Mouse (Mus musculus) midbrain, embryonic 11.5 days (tissue): ENCODE measurements around the gene Homer2. TPM values are rescaled to one million over a fixed set of nuclear protein-coding genes. Genes with fewer than 3 reads are reported as not detected.

ENCODE experiments used
- ATAC-seq: fragments of 200-750 bp; cut with Nextera tagmentation; 2 replicates; pipeline ENCODE4 v1.8.0; 2017; ENCODE audit warnings: moderate TSS enrichment, moderate library complexity; ENCODE audit not compliant: low FRiP score
- DNase-seq: peaks from one replicate; pipeline ENCODE4 v3.0.0; 2015; ENCODE audit warnings: low spot score; ENCODE audit errors: missing footprints
- H3K27ac ChIP-seq: fragments of 300-500 bp; sonication (generic); 2 replicates; pipeline ENCODE4 v1.5.1; 2014; ENCODE audit warnings: low read depth, low read length
- H3K27me3 ChIP-seq: fragments of 300-500 bp; sonication (generic); 2 replicates; pipeline ENCODE4 v1.6.1; 2014; ENCODE audit warnings: mild to moderate bottlenecking, low read length, moderate library complexity, mixed read lengths; ENCODE audit not compliant: control insufficient read depth, insufficient read depth
- H3K36me3 ChIP-seq: fragments of 300-500 bp; sonication (generic); 2 replicates; pipeline ENCODE4 v1.6.1; 2014; ENCODE audit warnings: mild to moderate bottlenecking, low read length, moderate library complexity, mixed read lengths; ENCODE audit not compliant: control insufficient read depth, insufficient read depth
- H3K4me1 ChIP-seq: fragments of 300-500 bp; sonication (generic); 2 replicates; pipeline ENCODE4 v1.6.1; 2014; ENCODE audit warnings: low read length; ENCODE audit not compliant: control insufficient read depth, insufficient read depth
- H3K4me2 ChIP-seq: fragments of 300-500 bp; sonication (generic); 2 replicates; pipeline ENCODE4 v1.6.1; 2014; ENCODE audit warnings: mild to moderate bottlenecking, moderate library complexity
- H3K4me3 ChIP-seq: fragments of 300-500 bp; sonication (generic); 2 replicates; pipeline ENCODE4 v1.5.1; 2014; ENCODE audit warnings: low read depth, low read length
- H3K9ac ChIP-seq: fragments of 300-500 bp; sonication (generic); 2 replicates; pipeline ENCODE4 v1.6.1; 2014; ENCODE audit warnings: low read length
- H3K9me3 ChIP-seq: fragments of 300-500 bp; sonication (generic); 2 replicates; pipeline ENCODE4 v1.6.1; 2016; ENCODE audit warnings: low read length; ENCODE audit not compliant: control insufficient read depth
- WGBS: fragments of 180-500 bp; shearing (Covaris S2); extraction: QIAGEN DNeasy Blood & Tissue Kit; methylation state at CpG from one replicate; pipeline ENCODE4 v1.1.7; 2014; 5-methylcytosine and 5-hydroxymethylcytosine counted together
- polyA plus RNA-seq: library from polyadenylated mRNA; unstranded; fragments of >200 nt; fragmentation: Nextera tagmentation; extraction: Ambion mirVana; gene quantifications from 2 replicates; pipeline ENCODE4 v1.2.1, GENCODE M21; 2014

Gene Homer2
- polyA plus RNA-seq, 1 experiment from 2014 or later: 19.6 TPM

DNA sequence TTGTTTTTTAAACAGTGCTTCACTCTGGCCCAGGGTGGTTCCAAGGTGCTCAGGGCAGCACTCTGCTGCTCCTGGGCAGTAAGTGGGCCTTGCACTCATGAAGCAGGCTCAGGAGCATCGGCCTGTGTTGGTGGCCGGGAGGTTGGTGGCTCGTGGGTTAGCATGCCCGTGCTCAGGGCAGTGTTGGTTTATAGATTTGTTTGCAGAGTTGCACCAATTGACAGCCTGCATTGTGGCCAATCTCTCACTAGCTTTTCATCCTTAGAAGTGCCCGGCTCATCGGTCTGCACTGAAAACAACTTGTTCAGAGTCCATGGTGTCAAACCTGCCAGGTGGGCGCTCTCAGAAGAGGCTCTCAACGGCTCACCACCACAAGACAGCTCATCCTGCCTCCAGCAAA, 113.9 kb downstream of the Homer2 start:
- Histone ChIP-seq H3K27me3 (no peaks in the 10 kb centered on the region), H3K4me1 (no peaks in the 10 kb centered on the region), H3K4me3 (no peak overlapping the region), H3K27ac (no peak overlapping the region), H3K9me3 (no peaks in the 10 kb centered on the region), H3K4me2 (no peak overlapping the region), H3K9ac (no peak overlapping the region), H3K36me3 (peaks cover 5% of the 10 kb centered on the region; the same call in 1 of the 2 replicates)
- WGBS: 90% methylated on average over 8 of the region's 8 CpGs
- ATAC-seq (no peak), DNase-seq (peak; percentile 8)

- DNase-seq (no peak), ATAC-seq (no peak)
- Histone ChIP-seq H3K9ac (no peak overlapping the region), H3K27me3 (no peaks in the 10 kb centered on the region), H3K4me2 (no peak overlapping the region), H3K9me3 (no peaks in the 10 kb centered on the region), H3K27ac (no peak overlapping the region), H3K4me1 (no peaks in the 10 kb centered on the region), H3K36me3 (peaks cover 5% of the 10 kb centered on the region; the same call in 1 of the 2 replicates), H3K4me3 (no peak overlapping the region)
- WGBS: 83% methylated on average over 9 of the region's 9 CpGs
Observed at GRCm38 (mm10) chr7:81592686-81593085, 114.6 kb downstream of the Homer2 start.

GRCm38 (mm10) chr7:81587238-81587637, 120.1 kb downstream of the Homer2 start:
- 85% methylated on average over 4 of the region's 4 CpGs for WGBS
- no peaks in the 10 kb centered on the region for H3K9me3 ChIP-seq

DNA sequence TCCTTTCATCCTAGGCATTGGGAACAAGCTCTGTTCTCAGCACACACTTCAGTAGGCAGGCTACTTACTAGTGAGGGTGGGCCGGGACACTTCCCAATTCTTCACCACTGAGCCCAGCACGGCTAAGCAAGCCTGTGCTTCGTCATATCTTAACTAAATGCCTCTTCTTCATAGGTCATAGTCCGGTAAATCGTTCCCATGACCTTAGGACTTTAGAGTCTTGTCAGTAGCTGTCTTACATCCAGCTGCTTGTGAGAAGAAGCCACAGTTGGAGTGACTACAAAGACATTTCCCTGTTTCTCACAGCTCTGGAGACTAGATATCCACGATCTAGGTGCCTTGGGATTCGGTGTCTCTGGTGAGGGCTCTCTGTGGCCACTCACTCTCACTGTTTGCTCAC, 122.0 kb downstream of the Homer2 start:
- peak; percentile 4 for DNase-seq
- 90% methylated on average over 7 of the region's 7 CpGs for WGBS

More at GRCm38 (mm10) chr7:81587238-81587637, 120.1 kb downstream of the Homer2 start:
- Histone ChIP-seq H3K27ac (no peak overlapping the region), H3K27me3 (no peaks in the 10 kb centered on the region), H3K4me2 (no peak overlapping the region), H3K4me1 (no peaks in the 10 kb centered on the region), H3K9ac (no peak overlapping the region), H3K36me3 (peaks cover 3% of the 10 kb centered on the region; the same call in 1 of the 2 replicates), H3K4me3 (no peak overlapping the region)
- DNase-seq (peak; percentile 79), ATAC-seq (no peak)

GRCm38 (mm10) chr7:81583512-81583911, 123.8 kb downstream of the Homer2 start:
- Histone ChIP-seq H3K4me1 (no peaks in the 10 kb centered on the region), H3K36me3 (peaks cover 3% of the 10 kb centered on the region; the same call in 1 of the 2 replicates), H3K9ac (no peak overlapping the region), H3K4me3 (no peak overlapping the region), H3K4me2 (no peak overlapping the region), H3K9me3 (no peaks in the 10 kb centered on the region), H3K27me3 (no peaks in the 10 kb centered on the region), H3K27ac (no peak overlapping the region)
- 73% methylated on average over 3 of the region's 3 CpGs for WGBS
- DNase-seq: no peak
- ATAC-seq: no peak

More for the DNA sequence above, 122.0 kb downstream of the Homer2 start:
- Histone ChIP-seq H3K36me3 (peaks cover 3% of the 10 kb centered on the region; the same call in 1 of the 2 replicates), H3K9me3 (no peaks in the 10 kb centered on the region), H3K4me1 (no peaks in the 10 kb centered on the region), H3K9ac (no peak overlapping the region), H3K27me3 (no peaks in the 10 kb centered on the region), H3K27ac (no peak overlapping the region), H3K4me3 (no peak overlapping the region), H3K4me2 (no peak overlapping the region)
- no peak for ATAC-seq

GRCm38 (mm10) chr7:81579312-81579711, 128.0 kb downstream of the Homer2 start:
- Histone ChIP-seq H3K9ac (no peak overlapping the region), H3K36me3 (no peaks in the 10 kb centered on the region; the same call in 1 of the 2 replicates), H3K9me3 (no peaks in the 10 kb centered on the region), H3K27ac (no peak overlapping the region), H3K4me3 (no peak overlapping the region), H3K4me2 (no peak overlapping the region), H3K27me3 (no peaks in the 10 kb centered on the region), H3K4me1 (no peaks in the 10 kb centered on the region)
- 95% methylated on average over 5 of the region's 5 CpGs for WGBS
- DNase-seq: no peak
- no peak for ATAC-seq

DNA sequence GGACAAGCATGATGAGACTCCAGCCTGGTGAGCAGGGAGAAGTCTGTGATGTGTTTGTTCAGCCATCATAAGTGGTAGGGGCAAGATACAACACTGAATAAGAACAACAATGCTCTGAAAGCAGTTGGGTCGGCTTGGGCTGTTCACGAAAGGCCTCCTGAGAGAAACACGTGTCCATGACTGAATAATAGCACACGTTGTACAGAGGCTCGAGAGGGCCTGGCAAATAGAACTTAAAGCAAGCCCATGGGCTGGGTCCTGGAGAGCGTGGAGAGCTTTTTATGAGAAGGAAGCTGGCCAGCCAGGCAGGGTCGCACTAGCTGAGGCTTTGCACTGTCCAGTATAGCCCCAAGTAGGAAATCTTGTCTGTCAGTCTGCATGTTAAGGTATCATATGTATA, 128.9 kb downstream of the Homer2 start:
- H3K4me2 ChIP-seq: no peak overlapping the region
- H3K4me1 ChIP-seq: no peaks in the 10 kb centered on the region
- H3K27ac ChIP-seq: no peak overlapping the region
- 92% methylated on average over 7 of the region's 7 CpGs for WGBS
- H3K9me3 ChIP-seq: no peaks in the 10 kb centered on the region
- H3K9ac ChIP-seq: no peak overlapping the region
- H3K27me3 ChIP-seq: no peaks in the 10 kb centered on the region
- no peak for ATAC-seq
- no peak for DNase-seq
- no peaks in the 10 kb centered on the region; the same call in 1 of the 2 replicates for H3K36me3 ChIP-seq
- H3K4me3 ChIP-seq: no peak overlapping the region

GRCm38 (mm10) chr7:81577872-81578271, 129.5 kb downstream of the Homer2 start:
- Histone ChIP-seq H3K27ac (no peak overlapping the region), H3K9me3 (no peaks in the 10 kb centered on the region)
- whole genome bisulfite sequencing: 90% methylated on average over 3 of the region's 3 CpGs

DNA sequence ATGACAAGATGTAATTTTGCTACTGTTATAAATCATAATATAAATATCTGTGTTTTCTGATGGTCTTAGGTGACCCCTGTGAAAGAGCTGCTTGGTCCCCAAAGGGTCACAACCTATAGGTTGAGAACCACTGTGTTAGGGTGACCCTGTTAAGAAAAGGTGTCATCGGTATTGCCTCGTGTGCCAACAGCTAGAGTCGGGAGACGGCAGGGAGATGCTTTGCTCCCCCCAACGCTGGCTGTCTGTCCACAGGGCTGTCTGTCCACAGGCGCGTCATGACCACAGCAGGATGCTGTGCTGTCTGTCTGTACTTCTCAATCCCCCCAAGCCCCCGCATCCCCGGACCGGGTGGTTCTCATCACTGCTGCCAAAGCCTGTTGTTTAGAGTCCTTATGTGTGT, 131.7 kb downstream of the Homer2 start:
- Histone ChIP-seq H3K9ac (no peak overlapping the region), H3K27ac (no peak overlapping the region), H3K4me2 (no peak overlapping the region), H3K4me1 (peaks cover 7% of the 10 kb centered on the region; the same call in 1 of the 2 replicates), H3K36me3 (no peaks in the 10 kb centered on the region; the same call in 1 of the 2 replicates), H3K9me3 (no peaks in the 10 kb centered on the region), H3K27me3 (no peaks in the 10 kb centered on the region), H3K4me3 (no peak overlapping the region)
- DNase-seq: no peak
- 92% methylated on average over 10 of the region's 10 CpGs for WGBS
- no peak for ATAC-seq

More at GRCm38 (mm10) chr7:81577872-81578271, 129.5 kb downstream of the Homer2 start:
- ATAC-seq: no peak
- DNase-seq: peak; percentile 10
- Histone ChIP-seq H3K4me2 (no peak overlapping the region), H3K9ac (no peak overlapping the region), H3K4me3 (no peak overlapping the region), H3K36me3 (no peaks in the 10 kb centered on the region; the same call in 1 of the 2 replicates), H3K27me3 (no peaks in the 10 kb centered on the region), H3K4me1 (no peaks in the 10 kb centered on the region; the same call in 1 of the 2 replicates)
